Mouse (Mus musculus): ENCODE results near the gene Rbmxl1.

Rbmxl1 gene

DNA sequence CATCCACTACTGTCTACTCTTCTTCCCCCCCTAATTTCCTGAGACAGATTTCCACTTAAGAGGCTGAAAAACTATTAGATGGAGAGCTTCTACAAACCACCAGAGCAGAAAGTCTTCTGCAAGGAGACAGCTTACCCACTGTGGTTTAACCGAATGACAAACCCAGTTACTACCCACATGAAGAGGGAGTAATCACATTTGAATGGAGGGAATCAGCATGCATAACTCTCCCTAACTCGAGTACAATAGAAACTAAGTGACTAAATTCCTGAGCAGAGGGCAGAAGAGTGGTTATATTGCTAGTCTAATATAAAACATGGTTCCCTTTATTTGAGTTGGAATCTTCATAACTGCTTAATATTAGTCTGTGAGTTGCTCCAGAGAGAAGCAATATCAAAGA is 15.7 kb downstream of the Rbmxl1 start:
- DNase-seq (ENCODE audit: low spot score in 2 of 2) = no peak

DNA sequence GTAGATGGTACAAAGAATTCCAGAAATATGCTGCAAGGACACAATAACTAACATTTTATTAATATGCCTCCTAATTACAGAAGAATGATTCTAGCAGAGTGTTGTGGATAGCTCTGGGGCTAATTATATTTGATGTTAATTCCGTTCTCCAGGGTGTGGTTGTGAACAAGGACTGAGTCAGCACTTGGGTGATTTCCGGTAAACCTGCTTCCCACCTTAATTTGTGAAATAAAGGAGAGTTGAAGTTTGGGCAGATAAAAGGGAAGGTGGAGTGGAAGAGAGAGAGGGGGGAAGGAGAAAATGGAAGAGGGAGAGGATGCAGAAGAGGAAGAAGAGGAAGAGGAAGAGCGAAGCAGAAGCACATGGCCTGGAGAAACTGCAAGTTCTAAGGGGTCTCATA is 19.0 kb downstream of the Rbmxl1 start:
- DNase-seq (ENCODE audit: low spot score in 2 of 2) = no peak

DNA sequence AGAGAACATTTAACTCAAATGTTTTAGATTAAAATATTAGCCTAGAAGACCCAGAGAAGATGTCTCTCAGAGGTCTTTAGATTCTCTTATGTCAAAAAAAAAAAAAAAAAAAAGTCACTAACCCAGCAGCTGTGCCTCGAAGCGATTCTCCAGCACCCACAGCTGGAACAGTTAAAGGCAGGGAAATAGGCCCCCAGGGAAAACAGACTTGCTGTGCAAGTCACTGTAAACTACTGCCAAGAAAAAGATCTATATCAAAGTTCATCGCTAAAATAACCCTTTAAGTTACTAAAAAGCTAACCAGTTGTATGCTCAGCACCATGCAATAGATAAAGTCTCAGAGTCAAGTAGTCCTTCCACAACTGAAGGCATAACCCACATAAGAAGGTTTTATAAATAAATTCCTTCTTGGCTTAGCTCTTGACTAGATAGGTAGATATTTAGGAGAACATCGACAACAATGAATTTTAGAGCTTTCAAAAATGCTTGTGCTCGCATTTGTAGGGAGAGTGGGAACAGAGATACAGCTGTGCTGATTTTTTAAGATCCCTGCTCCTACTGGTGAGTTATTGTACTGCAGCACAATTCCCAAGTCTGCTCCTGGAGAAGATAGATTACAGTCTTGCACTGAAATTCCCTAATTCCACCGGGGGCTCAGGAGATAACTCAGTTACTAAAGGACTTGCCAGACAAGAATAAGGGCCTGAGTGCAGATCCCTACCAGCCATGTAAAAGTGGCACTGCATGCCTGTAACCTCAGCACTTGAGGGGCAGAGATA is 31.5 kb downstream of the Rbmxl1 start:
- DNase-seq (ENCODE audit: low spot score in 2 of 2) = no peak

DNA sequence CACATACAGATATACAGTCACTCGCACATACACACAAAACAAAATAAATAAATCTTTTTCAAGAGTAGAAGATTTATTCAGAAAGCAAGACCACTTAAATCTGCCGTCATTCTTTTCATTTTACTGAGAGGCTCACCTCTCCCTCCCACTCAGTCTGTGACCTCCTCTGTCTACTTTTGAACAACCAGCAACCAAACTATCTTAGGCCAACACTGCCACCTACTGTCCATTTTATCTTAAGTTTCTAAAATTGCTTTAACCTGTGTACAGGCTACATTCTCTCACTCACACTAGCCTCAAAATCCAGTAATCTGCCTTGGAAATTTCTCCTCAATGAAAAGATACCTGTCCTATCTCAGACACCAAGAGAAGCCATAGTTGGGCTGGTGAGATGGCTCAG is 40.8 kb downstream of the Rbmxl1 start:
- DNase-seq (ENCODE audit: low spot score in 2 of 2) = no peak

DNA sequence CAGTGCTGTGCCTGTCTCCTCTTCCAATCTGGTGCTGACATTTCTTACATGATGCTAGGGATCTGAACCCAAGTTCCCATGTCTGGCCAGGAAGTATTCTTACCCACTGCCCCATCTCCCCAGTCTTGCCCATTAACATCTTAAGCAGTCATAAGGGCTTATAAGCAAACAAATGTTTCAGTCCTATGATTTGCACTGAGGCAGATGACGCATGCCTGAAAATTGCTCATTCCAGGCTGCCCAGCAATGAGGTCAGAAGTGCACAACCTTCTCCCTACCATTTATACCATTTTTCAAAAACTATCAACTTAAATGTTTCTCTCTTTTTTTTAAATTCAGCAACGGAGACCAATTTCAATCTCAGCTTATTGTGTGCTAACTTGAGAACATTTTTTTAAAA is 44.8 kb downstream of the Rbmxl1 start:
- no peak for DNase-seq (ENCODE audit: low spot score in 2 of 2)

DNA sequence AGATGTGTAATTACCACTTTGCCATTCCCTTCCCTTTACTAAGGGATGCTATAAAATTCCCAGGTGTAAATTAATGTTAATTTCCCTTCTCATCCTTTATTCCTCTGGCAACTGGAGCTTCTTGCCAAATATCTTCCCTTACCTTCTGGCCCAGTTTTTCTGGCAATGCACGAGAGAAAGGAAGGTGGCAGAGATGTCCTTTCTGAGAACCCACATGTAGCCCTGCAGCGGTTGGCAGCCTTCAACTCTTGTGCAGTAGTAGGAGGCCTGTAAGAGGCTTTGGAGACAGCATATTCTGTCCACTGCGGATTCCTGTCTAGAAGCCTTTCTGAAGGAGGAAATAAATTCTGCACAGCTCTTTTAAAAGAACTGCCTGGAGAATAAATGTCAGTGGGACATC is 52.3 kb downstream of the Rbmxl1 start:
- DNase-seq (ENCODE audit: low spot score in 2 of 2) = no peak
